Mouse (Mus musculus) kidney, embryonic 15.5 days (tissue): ENCODE measurements around the gene Ube4b. TPM values are rescaled to one million over a fixed set of nuclear protein-coding genes. Genes with fewer than 3 reads are reported as not detected.

Experiments
- ATAC-seq: fragments of 200-750 bp; cut with Nextera tagmentation; replicated peaks from 2 replicates; pipeline ENCODE4 v1.8.0; 2017; ENCODE audit warnings: moderate TSS enrichment; ENCODE audit not compliant: low FRiP score
- H3K27ac ChIP-seq: fragments of 300-500 bp; sonication (generic); 2 replicates; pipeline ENCODE4 v1.5.1; 2015; ENCODE audit warnings: mild to moderate bottlenecking, inconsistent platforms
- H3K27me3 ChIP-seq: fragments of 300-500 bp; sonication (generic); 2 replicates; pipeline ENCODE4 v1.6.1; 2015; ENCODE audit warnings: inconsistent platforms
- H3K36me3 ChIP-seq: fragments of 300-500 bp; sonication (generic); 2 replicates; pipeline ENCODE4 v1.6.1; 2015; ENCODE audit warnings: inconsistent platforms
- H3K4me1 ChIP-seq: fragments of 300-500 bp; sonication (generic); 2 replicates; pipeline ENCODE4 v1.6.1; 2015; ENCODE audit warnings: inconsistent platforms
- H3K4me2 ChIP-seq: fragments of 300-500 bp; sonication (generic); 2 replicates; pipeline ENCODE4 v1.6.1; 2015; ENCODE audit warnings: moderate library complexity, mild to moderate bottlenecking, inconsistent platforms
- H3K4me3 ChIP-seq: fragments of 300-500 bp; sonication (generic); replicated peaks from 2 replicates; pipeline ENCODE4 v1.5.1; 2015; ENCODE audit warnings: mild to moderate bottlenecking, inconsistent platforms
- H3K9ac ChIP-seq: fragments of 300-500 bp; sonication (generic); 2 replicates; pipeline ENCODE4 v1.6.1; 2015; ENCODE audit warnings: mild to moderate bottlenecking, inconsistent platforms
- H3K9me3 ChIP-seq: fragments of 300-500 bp; sonication (generic); replicated peaks from 2 replicates; pipeline ENCODE4 v1.6.1; 2016; ENCODE audit warnings: inconsistent platforms
- WGBS: fragments of 180-500 bp; shearing (Covaris S2); methylation state at CpG from one replicate; pipeline ENCODE4 v1.1.7; 2015; ENCODE audit warnings: mixed read lengths; 5-methylcytosine and 5-hydroxymethylcytosine counted together
- polyA plus RNA-seq: library from polyadenylated mRNA; unstranded; fragments of >200 nt; fragmentation: Nextera tagmentation; extraction: Ambion mirVana; gene quantifications from 2 replicates; pipeline ENCODE4 v1.2.1, GENCODE M21; 2015

The Ube4b gene
- polyA plus RNA-seq, 1 experiment from 2014 or later, result 49.6 TPM

- H3K4me1 ChIP-seq, result peaks cover 29% of the 10 kb centered on the region
- peak; percentile 81 for ATAC-seq
- peak overlapping the region; percentile 99 for H3K27ac ChIP-seq
- peak overlapping the region; percentile 79 for H3K9ac ChIP-seq
- under 1% methylated on average over 35 of the region's 35 CpGs for WGBS
- no peaks in the 10 kb centered on the region for H3K9me3 ChIP-seq
- peak overlapping the region; percentile 73 for H3K4me2 ChIP-seq
- H3K4me3 ChIP-seq, result peak overlapping the region; percentile 80
- no peaks in the 10 kb centered on the region for H3K36me3 ChIP-seq
- H3K27me3 ChIP-seq, result no peaks in the 10 kb centered on the region
Observed at GRCm38 (mm10) chr4:149425801-149426292, 702 bp downstream of the Ube4b start.

GRCm38 (mm10) chr4:149424755-149425154 is 1.8 kb downstream of the Ube4b start:
- ATAC-seq, result no peak
- H3K4me1 ChIP-seq, result peaks cover 29% of the 10 kb centered on the region
- WGBS, result 0% methylated on average over 9 of the region's 9 CpGs
- H3K4me2 ChIP-seq, result peak overlapping the region; percentile 73
- no peaks in the 10 kb centered on the region for H3K9me3 ChIP-seq
- no peaks in the 10 kb centered on the region for H3K36me3 ChIP-seq
- H3K9ac ChIP-seq, result peak overlapping the region; percentile 79
- peak overlapping the region; percentile 80 for H3K4me3 ChIP-seq
- peak overlapping the region; percentile 37 for H3K27ac ChIP-seq
- H3K27me3 ChIP-seq, result no peaks in the 10 kb centered on the region

GRCm38 (mm10) chr4:149417854-149418365 is 8.6 kb downstream of the Ube4b start:
- ATAC-seq, result no peak
- H3K9me3 ChIP-seq, result no peaks in the 10 kb centered on the region
- peaks cover 5% of the 10 kb centered on the region; the same call in 1 of the 2 replicates for H3K36me3 ChIP-seq
- H3K27me3 ChIP-seq, result no peaks in the 10 kb centered on the region
- H3K4me2 ChIP-seq, result no peak overlapping the region
- peaks cover 54% of the 10 kb centered on the region for H3K4me1 ChIP-seq
- H3K4me3 ChIP-seq, result no peak overlapping the region
- WGBS, result 72% methylated on average over 5 of the region's 5 CpGs
- H3K27ac ChIP-seq, result no peak overlapping the region
- H3K9ac ChIP-seq, result no peak overlapping the region

GRCm38 (mm10) chr4:149416986-149417385 is 9.6 kb downstream of the Ube4b start:
- Histone ChIP-seq H3K27ac (no peak overlapping the region; the same call in 1 of the 2 replicates), H3K27me3 (no peaks in the 10 kb centered on the region), H3K4me1 (peaks cover 49% of the 10 kb centered on the region), H3K9me3 (no peaks in the 10 kb centered on the region), H3K4me2 (no peak overlapping the region), H3K4me3 (no peak overlapping the region), H3K9ac (no peak overlapping the region), H3K36me3 (peaks cover 10% of the 10 kb centered on the region; the same call in 1 of the 2 replicates)
- WGBS, result 53% methylated on average over 2 of the region's 2 CpGs
- no peak for ATAC-seq

- H3K27me3 ChIP-seq, result no peaks in the 10 kb centered on the region
- H3K36me3 ChIP-seq, result peaks cover 12% of the 10 kb centered on the region; the same call in 1 of the 2 replicates
- no peaks in the 10 kb centered on the region for H3K9me3 ChIP-seq
- H3K9ac ChIP-seq, result no peak overlapping the region
- H3K4me3 ChIP-seq, result no peak overlapping the region
- 66% methylated on average over 10 of the region's 10 CpGs for WGBS
- H3K27ac ChIP-seq, result peak overlapping the region; percentile 74
- no peak for ATAC-seq
- H3K4me2 ChIP-seq, result 0 out of 2 replicates have a peak overlapping the region, but pooled peaks have one; percentile 17
- peaks cover 44% of the 10 kb centered on the region for H3K4me1 ChIP-seq
Observed at GRCm38 (mm10) chr4:149416417-149416816, 10.1 kb downstream of the Ube4b start.

- H3K4me1 ChIP-seq, result peaks cover 43% of the 10 kb centered on the region
- H3K9ac ChIP-seq, result no peak overlapping the region
- no peak overlapping the region for H3K4me3 ChIP-seq
- H3K27ac ChIP-seq, result peak overlapping the region; percentile 74
- ATAC-seq, result peak; percentile 76
- no peaks in the 10 kb centered on the region for H3K27me3 ChIP-seq
- H3K4me2 ChIP-seq, result peak overlapping the region; percentile 12
- 18% methylated on average over 13 of the region's 13 CpGs for WGBS
- H3K9me3 ChIP-seq, result no peaks in the 10 kb centered on the region
- peaks cover 12% of the 10 kb centered on the region; the same call in 1 of the 2 replicates for H3K36me3 ChIP-seq
Observed at GRCm38 (mm10) chr4:149415651-149416169, 10.8 kb downstream of the Ube4b start.

GRCm38 (mm10) chr4:149414259-149414658 is 12.3 kb downstream of the Ube4b start:
- Histone ChIP-seq H3K9ac (no peak overlapping the region), H3K4me3 (no peak overlapping the region), H3K27me3 (no peaks in the 10 kb centered on the region), H3K27ac (no peak overlapping the region), H3K4me1 (peaks cover 40% of the 10 kb centered on the region), H3K9me3 (no peaks in the 10 kb centered on the region), H3K4me2 (no peak overlapping the region), H3K36me3 (peaks cover 19% of the 10 kb centered on the region; the same call in 1 of the 2 replicates)
- 95% methylated on average over 3 of the region's 3 CpGs for WGBS
- ATAC-seq, result no peak

GRCm38 (mm10) chr4:149409759-149410158 is 16.8 kb downstream of the Ube4b start:
- 82% methylated on average over 4 of the region's 4 CpGs for WGBS
- ATAC-seq, result no peak
- Histone ChIP-seq H3K9ac (no peak overlapping the region), H3K27ac (no peak overlapping the region), H3K9me3 (no peaks in the 10 kb centered on the region), H3K4me2 (no peak overlapping the region), H3K36me3 (peaks cover 22% of the 10 kb centered on the region; the same call in 1 of the 2 replicates), H3K27me3 (no peaks in the 10 kb centered on the region), H3K4me1 (peaks cover 18% of the 10 kb centered on the region), H3K4me3 (no peak overlapping the region)

- 90% methylated on average over 6 of the region's 6 CpGs for WGBS
Observed at GRCm38 (mm10) chr4:149408331-149408730, 18.2 kb downstream of the Ube4b start.

GRCm38 (mm10) chr4:149407461-149407860 is 19.1 kb downstream of the Ube4b start:
- Histone ChIP-seq H3K9me3 (no peaks in the 10 kb centered on the region), H3K27me3 (no peaks in the 10 kb centered on the region), H3K9ac (no peak overlapping the region), H3K4me1 (peaks cover 40% of the 10 kb centered on the region), H3K4me3 (no peak overlapping the region), H3K27ac (no peak overlapping the region), H3K4me2 (no peak overlapping the region), H3K36me3 (peaks cover 19% of the 10 kb centered on the region; the same call in 1 of the 2 replicates)
- no peak for ATAC-seq
- WGBS, result 76% methylated on average over 5 of the region's 5 CpGs

More at GRCm38 (mm10) chr4:149408331-149408730, 18.2 kb downstream of the Ube4b start:
- Histone ChIP-seq H3K4me1 (peaks cover 32% of the 10 kb centered on the region), H3K4me3 (no peak overlapping the region), H3K4me2 (no peak overlapping the region), H3K9me3 (no peaks in the 10 kb centered on the region), H3K36me3 (peaks cover 22% of the 10 kb centered on the region; the same call in 1 of the 2 replicates), H3K27me3 (no peaks in the 10 kb centered on the region), H3K9ac (no peak overlapping the region), H3K27ac (no peak overlapping the region)
- ATAC-seq, result no peak

GRCm38 (mm10) chr4:149405713-149406443 is 20.7 kb downstream of the Ube4b start:
- WGBS, result 68% methylated on average over 16 of the region's 16 CpGs
- Histone ChIP-seq H3K27ac (0 out of 2 replicates have a peak overlapping the region, but pooled peaks have one; percentile 37), H3K27me3 (no peaks in the 10 kb centered on the region), H3K9me3 (no peaks in the 10 kb centered on the region), H3K4me1 (peaks cover 53% of the 10 kb centered on the region), H3K4me3 (no peak overlapping the region), H3K4me2 (no peak overlapping the region), H3K36me3 (peaks cover 13% of the 10 kb centered on the region; the same call in 1 of the 2 replicates), H3K9ac (no peak overlapping the region)
- no peak for ATAC-seq
